Mouse (Mus musculus) bone marrow macrophage, adult 2 months (primary cell): ENCODE results near the gene Aldh16a1.

ENCODE experiments used
- CTCF ChIP-seq: IDR thresholded peaks from 2 replicates; pipeline ENCODE4 v1.5.1; 2012; ENCODE audit warnings: low read depth, mild to moderate bottlenecking, low read length, moderate library complexity
- POLR2A ChIP-seq: IDR thresholded peaks from 2 replicates; pipeline ENCODE4 v1.6.1; 2012; ENCODE audit warnings: mild to moderate bottlenecking, low read depth, low read length, borderline replicate concordance

DNA sequence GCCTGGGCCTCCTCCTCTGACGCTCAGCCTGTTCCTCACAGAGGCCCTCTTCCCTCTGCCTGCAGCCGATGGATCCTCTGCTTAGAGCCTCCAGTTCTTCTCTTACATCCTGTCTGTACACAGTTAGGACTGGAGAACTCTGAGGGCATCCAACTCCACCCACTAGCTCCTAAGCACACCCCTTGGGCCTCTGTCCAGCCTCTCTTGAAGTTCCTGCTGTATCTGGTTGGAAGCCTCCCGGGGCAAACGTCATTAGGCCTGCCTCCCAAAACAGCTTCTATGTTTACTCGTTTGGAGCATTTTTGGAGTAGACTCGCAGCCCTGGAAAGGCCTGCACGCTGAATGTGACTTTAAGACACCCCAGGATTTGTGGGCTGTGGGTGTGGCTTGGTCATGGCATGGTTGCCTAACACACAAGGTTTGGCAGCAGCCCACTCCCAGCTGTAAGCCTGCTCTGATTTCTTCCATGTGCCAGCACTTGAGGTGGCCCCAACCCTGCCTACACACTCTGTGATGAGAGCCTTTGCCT, 50.7 kb downstream of the Aldh16a1 start, which contains the start of gene Fcgrt:
- TF ChIP-seq CTCF (no peak), POLR2A (no peak)
